Mouse (Mus musculus) cerebellum, adult 2 months (tissue): ENCODE results near the gene Frat2. TPM values are rescaled to one million over a fixed set of nuclear protein-coding genes. Genes with fewer than 3 reads are reported as not detected.
"Not testable (repeated sequence)": the region's sequence is repeated elsewhere in the genome, so short reads cannot be mapped to it uniquely, and the experiment has no call there.

Experiments
- DNase-seq, 2 experiments: peaks; one replicate each; pipeline ENCODE4 v3.0.0; 2021
- H3K27ac ChIP-seq: fragments of 200-500 bp; 2 replicates; pipeline ENCODE4 v1.5.1; 2012; ENCODE audit warnings: low read length, control low read depth, inconsistent platforms; ENCODE audit not compliant: insufficient read depth
- H3K27me3 ChIP-seq: fragments of 200-500 bp; 2 replicates; pipeline ENCODE4 v1.6.1; 2012; ENCODE audit warnings: inconsistent platforms, mild to moderate bottlenecking, low read length, moderate library complexity; ENCODE audit not compliant: control insufficient read depth, insufficient read depth
- H3K4me1 ChIP-seq: fragments of 200-500 bp; 2 replicates; pipeline ENCODE4 v1.6.1; 2011; ENCODE audit warnings: low read length; ENCODE audit not compliant: control insufficient read depth, insufficient read depth
- H3K4me3 ChIP-seq: fragments of 200-500 bp; replicated peaks from 2 replicates; pipeline ENCODE3; 2011; ENCODE audit warnings: mild to moderate bottlenecking, low read depth, low read length, control low read depth; ENCODE audit not compliant: insufficient read depth
- CTCF ChIP-seq: fragments of 200-500 bp; IDR thresholded peaks from 2 replicates; pipeline ENCODE4 v1.5.1; 2011; ENCODE audit warnings: low read depth, mild to moderate bottlenecking, control low read depth, low read length, moderate library complexity, borderline replicate concordance; ENCODE audit not compliant: insufficient read depth
- POLR2A ChIP-seq: fragments of 200-500 bp; IDR thresholded peaks from 2 replicates; pipeline ENCODE4 v1.6.1; 2011; ENCODE audit warnings: low read length, control low read depth, borderline replicate concordance; ENCODE audit not compliant: insufficient read depth
- WGBS: fragments of 180-500 bp; shearing (Covaris S2); methylation state at CpG from one replicate; pipeline ENCODE4 v1.1.7; 2018; 5-methylcytosine and 5-hydroxymethylcytosine counted together
- polyA plus RNA-seq: library from polyadenylated mRNA; depleted of rRNA; stranded (reverse); fragments of >200 nt; gene quantifications from 2 replicates; pipeline ENCODE4 v1.2.3, GENCODE M21; 2012

The Frat2 gene
- polyA plus RNA-seq, 1 experiment = 6.9 TPM

DNA sequence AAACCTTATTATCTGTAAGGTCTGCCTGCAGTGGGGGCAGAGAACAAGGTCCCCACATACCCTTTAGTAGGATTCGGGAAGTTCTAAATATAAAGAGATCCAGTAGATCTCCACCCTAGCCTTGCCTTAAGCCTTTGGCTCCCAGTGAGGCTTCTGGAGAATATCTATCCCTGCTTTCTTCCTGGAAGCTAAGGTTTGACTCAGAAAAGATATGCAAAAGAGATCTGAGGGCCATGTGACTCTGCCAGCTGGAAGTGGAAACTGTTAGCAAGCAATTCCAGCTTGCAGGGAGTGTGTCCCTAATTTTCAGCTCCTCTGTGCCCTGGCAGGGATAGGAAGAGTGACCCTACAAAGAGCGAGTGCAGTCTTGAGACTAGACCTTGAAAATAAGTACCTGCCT lies 24.4 kb upstream of the Frat2 start:
- Histone ChIP-seq H3K27ac (no peak overlapping the region), H3K4me1 (no peaks in the 10 kb centered on the region), H3K4me3 (no peak overlapping the region), H3K27me3 (no peaks in the 10 kb centered on the region)
- TF ChIP-seq CTCF (no peak), POLR2A (no peak)
- DNase-seq = no peak
- 98% methylated on average over 2 of the region's 2 CpGs for WGBS

- DNase-seq, H3K27ac ChIP-seq, H3K27me3 ChIP-seq, H3K4me1 ChIP-seq, H3K4me3 ChIP-seq: not testable (repeated sequence)
- WGBS = 54% methylated on average over 5 of the region's 5 CpGs
These were observed 22.0 kb upstream of the Frat2 start for GRCm38 (mm10) chr19:41869946-41870345.

DNA sequence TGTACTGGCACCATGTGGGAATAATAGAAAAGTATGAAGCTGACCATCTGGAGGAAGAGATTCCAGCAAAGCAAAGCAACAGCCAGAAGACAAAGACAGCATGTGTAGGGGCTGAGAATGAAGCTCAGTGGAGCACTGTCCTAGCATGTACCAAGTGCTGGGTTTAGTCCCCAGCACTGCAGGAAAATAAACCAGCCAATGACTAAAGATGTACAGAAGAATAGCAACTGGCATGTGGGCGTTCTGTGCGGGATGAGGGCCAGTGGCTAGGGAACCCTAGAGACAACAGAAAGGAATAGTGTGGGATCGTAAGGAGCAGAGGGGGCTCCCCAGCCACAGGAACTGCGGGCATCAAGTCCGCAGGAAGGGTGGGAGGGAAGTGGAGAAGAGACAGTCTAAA lies 21.4 kb upstream of the Frat2 start:
- Histone ChIP-seq H3K4me1 (no peaks in the 10 kb centered on the region), H3K4me3 (no peak overlapping the region), H3K27me3 (no peaks in the 10 kb centered on the region), H3K27ac (no peak overlapping the region)
- DNase-seq = no peak
- TF ChIP-seq CTCF (no peak), POLR2A (no peak)
- WGBS = 86% methylated on average over 5 of the region's 5 CpGs

DNA sequence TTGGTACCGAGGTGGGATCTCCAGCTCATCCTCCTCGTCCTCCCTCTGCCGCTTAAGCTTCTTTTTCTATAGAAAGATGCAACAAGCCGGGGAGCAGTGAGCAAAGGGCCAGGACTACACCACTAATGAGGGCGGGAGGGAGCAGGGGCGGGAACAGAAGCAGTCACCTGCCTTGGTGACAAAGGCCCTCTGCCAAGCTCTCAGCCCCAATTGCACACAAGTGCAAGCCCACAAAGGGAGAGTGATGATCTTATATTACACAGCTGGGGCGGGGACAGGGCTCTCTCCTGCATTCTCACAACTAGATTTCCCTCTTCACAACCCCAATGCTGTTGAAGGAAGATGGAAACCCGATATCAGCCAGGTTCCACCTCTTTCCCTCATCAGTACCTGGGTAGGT lies 18.8 kb upstream of the Frat2 start:
- no peak for DNase-seq
- no peaks in the 10 kb centered on the region for H3K4me1 ChIP-seq
- H3K4me3 ChIP-seq = no peak overlapping the region
- 93% methylated on average over 8 of the region's 8 CpGs for WGBS
- no peak overlapping the region for H3K27ac ChIP-seq
- H3K27me3 ChIP-seq = no peaks in the 10 kb centered on the region
- TF ChIP-seq CTCF (no peak), POLR2A (no peak)

DNA sequence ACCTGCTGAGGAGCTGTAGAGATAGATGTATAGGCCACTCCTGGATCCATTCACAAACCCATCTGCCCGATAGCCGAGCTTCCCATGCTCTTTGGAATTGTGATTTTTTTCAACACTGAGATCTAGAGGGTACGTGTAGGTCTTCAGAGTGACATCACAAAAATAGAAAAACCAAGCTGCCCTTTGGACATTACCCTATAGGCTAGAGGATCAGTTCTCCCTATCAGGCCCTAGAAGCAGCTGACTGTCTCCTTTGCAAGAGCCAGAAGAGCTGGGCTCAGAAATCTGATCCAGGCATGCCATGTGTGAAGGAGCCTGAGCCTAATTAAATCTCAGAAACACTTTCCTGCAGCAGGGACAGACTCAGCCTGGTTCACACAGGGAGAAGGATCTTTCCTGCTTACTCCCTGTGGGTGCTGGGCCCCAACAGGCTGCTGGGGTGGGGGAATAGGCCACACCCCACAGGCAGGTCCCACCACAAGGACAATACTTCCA lies 9.9 kb upstream of the Frat2 start:
- H3K27ac ChIP-seq = no peak overlapping the region
- WGBS = 90% methylated on average over 3 of the region's 3 CpGs
- H3K27me3 ChIP-seq = no peaks in the 10 kb centered on the region
- DNase-seq = no peak
- no peak overlapping the region for H3K4me3 ChIP-seq
- H3K4me1 ChIP-seq = no peaks in the 10 kb centered on the region
- TF ChIP-seq CTCF (no peak), POLR2A (no peak)

DNA sequence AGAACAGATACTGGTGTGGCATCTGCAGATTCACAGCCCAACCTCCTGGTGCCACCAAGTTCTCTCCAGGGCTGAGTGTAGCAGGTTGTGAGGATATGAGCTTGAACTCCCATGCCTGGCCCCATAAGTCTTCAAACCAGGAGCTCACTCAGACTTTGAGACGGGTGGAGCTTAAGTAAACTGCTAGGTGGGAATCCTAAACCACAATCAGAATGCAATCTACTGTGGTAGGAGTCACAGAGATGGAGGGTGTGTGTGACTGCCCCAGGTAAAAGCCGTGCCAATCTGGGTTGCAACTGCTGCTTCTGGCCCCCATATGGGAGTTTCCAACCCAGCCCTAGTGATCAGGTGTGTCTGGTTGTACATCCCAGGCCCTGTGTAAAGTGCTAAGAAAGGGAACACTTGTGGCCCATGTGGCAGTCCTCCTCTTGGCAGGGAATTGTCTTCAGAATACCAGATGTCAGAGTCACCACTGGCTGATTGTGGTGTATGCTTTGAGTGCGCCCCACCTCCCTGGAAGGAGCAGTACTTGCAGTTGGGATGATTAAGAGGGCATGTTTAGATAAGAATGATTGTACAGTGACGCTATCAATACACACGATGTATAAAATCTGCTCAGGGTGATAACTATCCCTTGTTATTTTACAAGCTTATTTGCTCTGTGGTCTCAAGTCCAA lies 9.3 kb upstream of the Frat2 start:
- Histone ChIP-seq H3K4me1 (no peaks in the 10 kb centered on the region), H3K27ac (no peak overlapping the region), H3K4me3 (no peak overlapping the region), H3K27me3 (no peaks in the 10 kb centered on the region)
- DNase-seq = no peak
- 91% methylated on average over 5 of the region's 5 CpGs for WGBS
- TF ChIP-seq POLR2A = no peak
- no peak for TF ChIP-seq CTCF

GRCm38 (mm10) chr19:41852423-41852822 lies 4.5 kb upstream of the Frat2 start:
- WGBS = 85% methylated on average over 4 of the region's 4 CpGs
- Histone ChIP-seq H3K4me1 (no peaks in the 10 kb centered on the region), H3K27ac (no peak overlapping the region), H3K27me3 (no peaks in the 10 kb centered on the region), H3K4me3 (no peak overlapping the region)
- no peak for DNase-seq
- TF ChIP-seq CTCF (no peak), POLR2A (no peak)

- H3K27me3 ChIP-seq = no peaks in the 10 kb centered on the region
- no peak overlapping the region for H3K4me3 ChIP-seq
- 34% methylated on average over 14 of the region's 14 CpGs for WGBS
- TF ChIP-seq CTCF = no peak
- no peak for TF ChIP-seq POLR2A
- DNase-seq = no peak
- no peak overlapping the region for H3K27ac ChIP-seq
- no peaks in the 10 kb centered on the region for H3K4me1 ChIP-seq
These were observed 3.0 kb upstream of the Frat2 start for GRCm38 (mm10) chr19:41850719-41851543.
